In genomic region chr12:110733254-110733653, GRCm38 (mm10) we compare ENCODE assay signal across 9 mouse cellular contexts. TPM values are rescaled to one million over a fixed set of nuclear protein-coding genes. Genes with fewer than 3 reads are reported as not detected.
"Had no signal": no experiment of that assay in that cellular context is flagged by ENCODE, and none has a peak within 500 bp of the region (broad histone marks: within the 10 kb centered on the region; RNA-seq: fewer than 3 reads in every experiment).

No protein-coding gene starts in this region.

RNA-seq across cellular contexts. Expression of gene 1700001K19Rik, which starts 50.8 kb away (rescaled TPM):
- total RNA-seq: neutrophil, adult 5-6 weeks had no signal
- polyA plus RNA-seq: small intestine, adult 2 months; spleen, adult 2 months; stomach, embryonic 14.5 days; stomach, embryonic 15.5 days; stomach, embryonic 16.5 days; stomach, postnatal 0 days; thymus, postnatal 0 days; urinary bladder, adult 2 months had no signal
